Mouse (Mus musculus): Measurements from ENCODE around the gene Gabpa.

Gabpa gene

GRCm38 (mm10) chr16:84873805-84874204 lies 39.1 kb downstream of the Gabpa start:
- no peak for DNase-seq

DNA sequence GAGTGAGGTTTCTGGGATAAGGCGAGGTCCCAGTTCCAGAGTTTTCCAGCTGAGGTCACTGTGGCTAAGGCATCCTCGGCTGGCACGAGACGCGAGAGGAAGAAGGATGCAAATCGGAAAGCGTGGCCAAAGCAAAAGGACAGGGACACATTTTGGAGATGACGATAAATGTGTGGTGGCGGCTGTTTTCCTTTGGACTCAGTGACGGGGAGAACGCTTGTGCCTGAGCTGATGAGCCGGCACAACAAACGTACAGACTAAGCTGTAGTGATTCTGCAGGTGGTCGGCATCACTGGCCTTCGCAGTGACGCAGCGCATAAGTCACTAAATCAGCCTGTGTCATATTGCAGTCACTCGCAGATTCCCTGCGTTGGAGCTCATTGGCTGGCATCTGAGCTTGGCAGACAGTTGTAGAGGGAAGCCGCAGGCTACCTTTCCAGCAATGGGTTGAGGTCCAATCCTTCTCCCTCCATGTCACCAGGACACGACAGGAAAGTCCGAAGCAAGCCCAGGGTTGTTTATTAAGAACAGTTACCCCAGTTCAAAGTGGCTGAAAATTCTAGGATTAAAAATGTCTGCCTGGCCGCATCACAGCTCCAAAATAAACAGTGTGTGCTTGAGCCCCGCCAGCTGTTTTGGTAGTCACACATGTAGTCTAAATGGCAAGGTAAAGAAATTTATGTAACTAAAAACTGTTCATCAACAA lies 40.4 kb downstream of the Gabpa start:
- DNase-seq: peak; percentile 23 to 29

GRCm38 (mm10) chr16:84875718-84876035 lies 41.0 kb downstream of the Gabpa start:
- DNase-seq: no peak

- DNase-seq: no peak
Measured at GRCm38 (mm10) chr16:84876082-84876481, 41.4 kb downstream of the Gabpa start.

- peak; percentile 46 to 75 for DNase-seq
Measured at GRCm38 (mm10) chr16:84879146-84879545, 44.4 kb downstream of the Gabpa start.

GRCm38 (mm10) chr16:84881168-84881567 lies 46.4 kb downstream of the Gabpa start:
- DNase-seq: no peak

DNA sequence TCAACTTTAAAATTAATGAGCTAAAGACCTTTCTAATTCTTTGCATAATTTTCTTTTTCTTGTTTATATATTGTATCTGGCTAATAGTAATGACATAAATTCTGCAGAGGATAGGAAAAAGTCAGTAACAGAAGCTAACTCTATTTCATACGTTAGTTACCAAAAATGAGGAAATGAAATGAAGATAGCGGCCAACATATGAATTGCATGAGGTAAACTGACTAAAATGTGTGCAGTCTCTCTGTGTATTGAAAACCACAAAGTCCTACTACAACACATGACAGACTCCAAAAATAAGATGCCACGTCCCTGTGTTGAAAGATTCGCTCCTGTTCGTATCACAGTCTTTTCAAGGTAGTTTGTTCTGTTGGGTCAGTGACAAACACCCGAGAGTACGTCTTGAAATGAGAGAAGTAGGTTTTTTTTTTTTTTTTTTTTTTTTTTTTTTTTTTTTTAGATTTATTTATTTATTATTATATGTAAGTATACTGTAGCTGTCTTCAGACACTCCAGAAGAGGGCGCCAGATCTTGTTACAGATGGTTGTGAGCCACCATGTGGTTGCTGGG lies 47.1 kb downstream of the Gabpa start:
- no peak for DNase-seq

DNA sequence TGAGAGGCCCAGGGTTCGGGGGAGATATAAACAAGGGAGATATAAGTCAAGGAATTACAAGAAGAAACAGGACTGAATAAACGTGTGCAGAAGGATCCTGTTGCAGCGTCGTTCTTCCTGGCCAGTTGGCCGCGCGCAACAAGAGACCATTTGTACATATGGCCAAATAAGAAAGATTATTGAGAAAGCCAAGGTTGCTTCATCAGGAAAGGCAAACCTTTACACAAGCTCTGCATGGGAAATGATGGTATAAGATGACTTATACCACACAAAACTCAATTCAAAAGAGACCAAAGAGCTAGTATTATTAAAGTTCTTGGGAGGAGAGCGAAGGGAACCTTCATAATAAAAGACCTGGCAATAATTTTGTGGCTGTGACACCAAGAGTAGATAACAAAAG lies 49.8 kb downstream of the Gabpa start:
- no peak for DNase-seq

DNA sequence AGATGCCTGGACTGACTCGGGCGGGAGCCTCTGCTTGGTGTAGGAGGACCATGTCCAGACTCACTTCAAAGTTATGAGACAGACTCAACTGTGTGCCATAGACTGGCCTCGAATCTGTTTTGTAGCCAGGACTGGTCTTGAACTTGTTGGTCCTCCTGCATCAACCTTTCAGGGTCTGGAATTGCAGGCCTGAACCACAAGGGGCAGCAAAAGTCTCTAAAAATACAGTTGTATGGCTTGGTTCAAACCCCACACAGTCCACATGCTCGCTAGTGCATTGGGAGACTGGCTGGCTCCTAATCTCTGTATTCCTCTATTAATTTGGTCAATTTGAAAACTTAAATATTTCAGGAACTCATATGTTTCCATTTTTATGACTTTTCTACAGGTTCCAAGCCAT lies 68.3 kb downstream of the Gabpa start:
- no peak for DNase-seq

DNA sequence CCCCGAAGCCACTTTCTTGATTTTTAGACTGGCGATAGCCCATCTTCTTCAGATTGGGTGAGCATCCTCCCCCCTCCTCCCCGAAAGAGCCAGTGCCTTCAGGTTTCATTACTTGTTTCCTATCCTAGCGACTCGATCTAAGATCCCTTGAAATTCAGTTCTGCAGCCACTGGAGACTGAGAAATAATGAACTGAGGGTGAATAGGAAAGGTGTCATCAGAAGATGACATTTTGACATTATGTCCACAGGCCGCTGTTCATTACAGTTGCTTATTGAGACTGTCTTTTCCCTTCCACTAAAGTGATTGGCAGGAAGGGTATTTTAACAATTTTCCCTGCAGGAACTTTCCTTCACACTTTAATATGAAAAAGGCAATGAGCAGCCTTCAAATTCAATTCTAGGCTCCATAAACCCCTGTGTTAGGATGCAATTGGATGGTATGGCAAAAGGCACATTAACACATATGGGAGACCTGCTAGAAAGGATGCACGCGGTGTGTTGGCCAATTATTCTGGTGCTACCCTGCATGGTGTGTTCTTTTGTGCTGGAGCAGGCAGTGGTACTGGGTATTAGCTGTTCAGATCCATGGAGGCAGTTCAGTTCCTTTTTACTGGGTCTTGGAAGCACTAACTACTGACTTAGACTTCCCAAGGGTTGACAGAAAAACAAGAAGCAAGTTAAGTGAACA lies 76.9 kb downstream of the Gabpa start:
- no peak for DNase-seq

Data from lung, postnatal 4 days (tissue).